Mouse (Mus musculus): ENCODE measurements around the gene Rhou. TPM values are rescaled to one million over a fixed set of nuclear protein-coding genes. Genes with fewer than 3 reads are reported as not detected.

Rhou gene
- polyA plus RNA-seq, 1 experiment from 2014 or later, result 1.5 TPM

Other genes starting within 250 kb of the Rhou start
- not detected in 2 replicates for gene Mc1r, start 246.8 kb upstream of the Rhou start, polyA plus RNA-seq (2015; fragmentation: Nextera tagmentation; extraction: Ambion mirVana)
- 0.35 and 0.64 TPM in 2 replicates for gene Tubb3, start 242.5 kb upstream of the Rhou start, polyA plus RNA-seq (2015; fragmentation: Nextera tagmentation; extraction: Ambion mirVana)
- gene Def8, start 230.4 kb upstream of the Rhou start, polyA plus RNA-seq (2015; fragmentation: Nextera tagmentation; extraction: Ambion mirVana), result 9.9 and 11.3 TPM in 2 replicates
- gene Afg3l1, start 176.0 kb upstream of the Rhou start, polyA plus RNA-seq (2015; fragmentation: Nextera tagmentation; extraction: Ambion mirVana), result 21.9 and 24.0 TPM in 2 replicates
- gene Dbndd1, start 138.5 kb upstream of the Rhou start, polyA plus RNA-seq (2015; fragmentation: Nextera tagmentation; extraction: Ambion mirVana), result 0.15 and 0.21 TPM in 2 replicates
- 2.5 and 2.7 TPM in 2 replicates for gene Gas8, start 135.1 kb upstream of the Rhou start, polyA plus RNA-seq (2015; fragmentation: Nextera tagmentation; extraction: Ambion mirVana)
- 34.8 and 37.8 TPM in 2 replicates for gene Rab4a, start 152.1 kb downstream of the Rhou start, polyA plus RNA-seq (2015; fragmentation: Nextera tagmentation; extraction: Ambion mirVana)
- gene Ccsap, start 206.3 kb downstream of the Rhou start, polyA plus RNA-seq (2015; fragmentation: Nextera tagmentation; extraction: Ambion mirVana), result 2.3 and 2.6 TPM in 2 replicates
- 86.3 and 208 TPM in 2 replicates for gene Acta1, start 240.8 kb downstream of the Rhou start, polyA plus RNA-seq (2015; fragmentation: Nextera tagmentation; extraction: Ambion mirVana)

Data from liver, embryonic 16.5 days (tissue).